Mouse (Mus musculus) layer of hippocampus, adult 2 months (tissue): ENCODE measurements around the gene Mtus2. TPM values are rescaled to one million over a fixed set of nuclear protein-coding genes. Genes with fewer than 3 reads are reported as not detected.
"Not testable (repeated sequence)": the region's sequence is repeated elsewhere in the genome, so short reads cannot be mapped to it uniquely, and the experiment has no call there.

Experiments used
- DNase-seq, 2 experiments: peaks; one replicate each; pipeline ENCODE4 v3.0.0; 2022; ENCODE audit warnings: low spot score in 2 of 2
- H3K27ac ChIP-seq: fragments of 200-600 bp; 2 replicates; pipeline ENCODE4 v1.8.1; 2022
- H3K4me3 ChIP-seq: fragments of 200-600 bp; 2 replicates; pipeline ENCODE4 v1.8.1; 2022; ENCODE audit warnings: mild to moderate bottlenecking
- CTCF ChIP-seq: fragments of 200-600 bp; conservative IDR thresholded peaks from 2 replicates; pipeline ENCODE4 v1.8.1; 2022; ENCODE audit warnings: antibody characterized with exemption, mild to moderate bottlenecking, moderate library complexity
- total RNA-seq, 2 experiments: library from RNA; stranded (reverse); gene quantifications; 2 replicates each; pipeline ENCODE4 v1.2.3; 2021

Gene Mtus2
- total RNA-seq, 2 experiments from 2014 or later = 32.5 to 36.0 TPM

- no peak for DNase-seq
- no peak overlapping the region for H3K27ac ChIP-seq
- no peak overlapping the region for H3K4me3 ChIP-seq
- no peak for TF ChIP-seq CTCF
These were observed 22.0 kb upstream of the Mtus2 start for GRCm38 (mm10) chr5:147935096-147935495.

GRCm38 (mm10) chr5:147939226-147939625 lies 17.9 kb upstream of the Mtus2 start:
- no peak overlapping the region for H3K4me3 ChIP-seq
- no peak for DNase-seq
- no peak for TF ChIP-seq CTCF
- H3K27ac ChIP-seq = no peak overlapping the region

DNA sequence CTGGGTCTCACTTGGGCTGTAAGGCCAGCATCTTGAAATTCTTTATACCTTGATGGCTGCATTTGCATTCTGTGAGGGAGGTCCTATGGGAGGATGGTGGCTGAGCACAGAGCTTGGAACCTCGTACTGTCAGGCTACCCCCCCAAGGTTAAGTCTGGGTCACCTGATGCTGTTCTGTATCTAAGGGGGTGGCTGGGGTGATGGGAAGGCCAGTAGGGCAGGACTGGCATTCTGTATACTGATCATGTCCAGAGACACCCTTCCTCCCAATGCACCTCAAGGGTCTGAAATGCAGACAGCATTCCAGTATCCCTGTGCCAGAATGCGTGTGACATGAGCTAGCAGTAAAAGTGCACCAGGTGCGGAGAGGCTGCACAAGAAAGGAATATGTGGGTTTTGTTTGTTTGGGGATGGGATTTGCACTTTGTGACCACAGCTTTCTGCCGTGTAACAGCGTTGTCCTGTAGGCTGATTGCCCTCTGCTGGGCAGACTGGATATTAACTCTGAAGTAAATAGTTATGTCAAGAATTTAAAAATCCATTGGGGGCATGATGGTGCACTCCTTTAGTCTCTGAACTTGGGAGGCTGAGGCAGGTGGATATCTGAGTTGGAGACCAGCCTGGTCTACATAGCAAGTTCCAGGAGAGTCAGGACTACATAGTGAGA lies 12.0 kb upstream of the Mtus2 start:
- peak; percentile 83 for TF ChIP-seq CTCF
- Histone ChIP-seq H3K27ac (no peak overlapping the region), H3K4me3 (no peak overlapping the region)
- peak in 1 of 2 experiments; percentile 23 for DNase-seq

DNA sequence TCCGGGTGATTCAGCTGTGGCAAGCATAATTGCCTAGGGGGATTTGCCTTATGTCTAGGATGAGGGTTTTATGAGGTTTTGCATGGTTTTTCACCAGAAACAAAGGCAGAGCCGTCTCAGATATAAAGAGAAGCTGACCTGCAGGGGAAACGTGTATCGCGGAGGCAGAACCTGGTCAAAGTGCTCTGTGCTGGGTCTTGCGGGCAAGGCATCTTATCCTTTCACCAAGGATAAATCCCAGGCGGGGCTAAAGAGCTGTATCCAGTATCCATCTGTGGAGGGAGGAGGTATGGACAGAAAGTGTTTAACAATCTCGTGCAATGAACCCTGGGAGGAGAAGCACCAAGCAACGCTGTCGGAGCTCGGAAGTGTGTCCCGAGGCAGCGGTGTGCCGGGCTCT lies 7.2 kb upstream of the Mtus2 start:
- Histone ChIP-seq H3K27ac (no peak overlapping the region), H3K4me3 (no peak overlapping the region)
- DNase-seq = no peak
- no peak for TF ChIP-seq CTCF

GRCm38 (mm10) chr5:147951751-147952150 lies 5.4 kb upstream of the Mtus2 start:
- no peak for TF ChIP-seq CTCF
- no peak overlapping the region for H3K4me3 ChIP-seq
- H3K27ac ChIP-seq = no peak overlapping the region
- DNase-seq = no peak

DNA sequence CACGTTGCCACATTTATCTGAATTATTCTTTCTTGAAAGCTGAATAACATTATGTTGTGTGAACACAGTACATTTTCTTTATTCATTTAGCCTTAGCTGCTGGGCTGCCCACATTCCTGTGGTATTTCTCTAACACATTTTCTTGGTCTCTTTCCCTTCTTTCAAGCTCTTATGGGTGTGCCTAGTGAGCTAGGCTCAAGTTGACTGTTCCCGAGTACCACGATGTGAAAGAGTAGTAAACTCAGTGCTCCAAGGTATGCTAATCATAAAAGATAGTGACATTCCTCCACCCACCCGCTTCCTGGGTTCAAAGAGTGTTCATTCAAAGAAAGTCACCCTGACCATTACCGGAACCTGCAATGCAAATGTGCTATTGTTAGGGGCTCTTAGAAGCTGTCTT lies 3.9 kb upstream of the Mtus2 start:
- DNase-seq, H3K27ac ChIP-seq, H3K4me3 ChIP-seq: not testable (repeated sequence)

DNA sequence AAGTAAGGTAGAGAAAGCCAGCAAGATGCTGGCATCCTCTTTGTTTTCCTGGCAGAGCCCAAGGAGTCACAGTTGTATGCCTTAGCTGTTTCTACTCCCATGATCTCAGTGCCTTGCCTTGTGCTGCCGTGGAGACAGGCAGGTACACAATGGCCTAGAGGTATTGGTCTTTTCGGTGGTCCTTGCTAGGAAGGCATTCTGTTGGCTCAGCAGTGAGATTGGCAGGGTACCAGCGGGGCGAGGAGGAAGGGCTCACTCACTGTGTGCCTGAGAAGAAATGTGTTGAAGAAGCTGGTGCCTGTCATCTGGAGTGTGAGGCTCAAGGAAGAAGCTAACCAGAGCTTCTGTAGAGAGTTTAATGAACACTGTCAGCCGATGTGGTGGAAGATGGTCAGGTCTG lies 1.4 kb upstream of the Mtus2 start:
- H3K27ac ChIP-seq = no peak overlapping the region
- H3K4me3 ChIP-seq = no peak overlapping the region
- no peak for DNase-seq
- no peak for TF ChIP-seq CTCF

GRCm38 (mm10) chr5:147956421-147956820 lies 699 bp upstream of the Mtus2 start:
- TF ChIP-seq CTCF = no peak
- Histone ChIP-seq H3K27ac (peak overlapping the region; percentile 93; the same call in 1 of the 2 replicates), H3K4me3 (peak overlapping the region; percentile 72)
- DNase-seq = no peak

DNA sequence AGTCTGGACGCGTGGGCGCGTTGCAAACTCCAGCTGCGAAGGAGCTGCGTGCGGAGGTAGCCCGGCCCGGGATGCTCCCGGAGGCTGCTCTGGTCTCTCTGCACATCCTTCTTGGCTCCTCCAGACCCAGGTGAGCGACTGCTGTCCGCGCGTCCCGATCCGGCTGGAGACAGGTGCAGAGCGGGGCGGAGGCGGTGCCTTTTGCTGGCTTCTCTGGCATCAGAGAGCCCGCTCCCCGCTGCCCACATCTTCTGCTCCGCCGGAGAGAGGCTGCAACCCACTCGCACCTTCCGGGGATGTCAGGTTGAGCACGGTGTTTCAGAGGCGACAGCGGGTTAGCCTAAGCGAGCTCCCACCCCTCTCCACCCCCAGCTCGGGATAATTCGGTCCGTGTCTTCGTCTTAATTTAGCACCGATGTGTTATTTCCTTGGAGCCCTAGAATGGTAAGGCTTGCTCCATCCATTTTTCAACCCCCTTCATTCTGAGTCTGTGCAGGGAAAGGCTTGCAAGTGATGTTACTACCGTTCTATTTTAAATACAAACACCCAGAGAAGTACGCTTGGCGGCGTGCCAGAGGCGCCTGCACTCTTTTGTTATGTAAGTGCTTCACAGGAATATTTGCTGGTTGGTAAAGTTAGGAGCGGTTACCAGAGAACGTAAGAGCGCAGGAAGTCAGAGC lies 612 bp downstream of the Mtus2 start:
- TF ChIP-seq CTCF = no peak
- peak overlapping the region; percentile 72 for H3K4me3 ChIP-seq
- peak overlapping the region; percentile 93 for H3K27ac ChIP-seq
- DNase-seq = peak; percentile 79 to 88

DNA sequence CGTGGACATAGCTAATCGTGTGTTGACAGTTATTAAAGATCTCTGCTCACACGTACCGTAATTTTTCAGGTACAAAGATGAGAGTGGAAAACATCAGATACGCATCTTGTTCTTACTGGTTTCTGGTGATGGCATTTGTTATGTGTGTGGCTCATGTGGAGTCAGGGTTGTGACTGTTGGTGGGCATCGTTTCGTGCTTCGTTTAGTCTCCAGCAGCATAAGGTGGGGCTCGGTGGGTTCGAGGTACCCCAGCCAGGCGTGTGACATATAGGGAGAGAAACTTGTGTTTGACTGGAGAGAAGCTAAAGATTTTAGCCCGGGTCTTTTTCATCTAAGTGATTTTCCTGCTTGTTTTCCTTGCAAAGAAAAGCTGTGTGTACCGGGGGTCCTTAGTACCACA lies 1.4 kb downstream of the Mtus2 start:
- Histone ChIP-seq H3K4me3 (peak overlapping the region; percentile 72), H3K27ac (peak overlapping the region; percentile 93)
- TF ChIP-seq CTCF = no peak
- no peak for DNase-seq

DNA sequence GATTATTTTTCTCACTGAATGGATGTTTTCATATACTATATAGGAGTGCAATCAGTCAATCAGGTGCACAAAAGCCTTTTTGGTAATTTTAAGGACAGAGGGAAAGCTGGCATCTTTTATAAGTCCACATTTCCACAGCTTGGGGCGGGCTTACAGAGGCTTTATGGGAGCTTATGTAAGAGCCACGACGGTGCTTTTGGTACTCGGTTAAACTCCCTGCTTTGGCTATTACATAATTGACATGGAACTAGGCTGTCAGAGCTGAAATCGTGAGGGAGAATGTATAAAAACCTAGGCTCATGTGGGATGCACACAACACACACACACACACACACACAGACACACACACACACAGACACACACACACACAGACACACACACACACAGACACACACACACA lies 2.0 kb downstream of the Mtus2 start:
- peak in 1 of 2 experiments; percentile 55 for DNase-seq
- no peak for TF ChIP-seq CTCF
- Histone ChIP-seq H3K4me3 (peak overlapping the region; percentile 72), H3K27ac (peak overlapping the region; percentile 93)

- TF ChIP-seq CTCF = peak; percentile 58
- no peak overlapping the region for H3K4me3 ChIP-seq
- H3K27ac ChIP-seq = no peak overlapping the region
- no peak for DNase-seq
These were observed 3.7 kb downstream of the Mtus2 start for GRCm38 (mm10) chr5:147960793-147961192.

DNA sequence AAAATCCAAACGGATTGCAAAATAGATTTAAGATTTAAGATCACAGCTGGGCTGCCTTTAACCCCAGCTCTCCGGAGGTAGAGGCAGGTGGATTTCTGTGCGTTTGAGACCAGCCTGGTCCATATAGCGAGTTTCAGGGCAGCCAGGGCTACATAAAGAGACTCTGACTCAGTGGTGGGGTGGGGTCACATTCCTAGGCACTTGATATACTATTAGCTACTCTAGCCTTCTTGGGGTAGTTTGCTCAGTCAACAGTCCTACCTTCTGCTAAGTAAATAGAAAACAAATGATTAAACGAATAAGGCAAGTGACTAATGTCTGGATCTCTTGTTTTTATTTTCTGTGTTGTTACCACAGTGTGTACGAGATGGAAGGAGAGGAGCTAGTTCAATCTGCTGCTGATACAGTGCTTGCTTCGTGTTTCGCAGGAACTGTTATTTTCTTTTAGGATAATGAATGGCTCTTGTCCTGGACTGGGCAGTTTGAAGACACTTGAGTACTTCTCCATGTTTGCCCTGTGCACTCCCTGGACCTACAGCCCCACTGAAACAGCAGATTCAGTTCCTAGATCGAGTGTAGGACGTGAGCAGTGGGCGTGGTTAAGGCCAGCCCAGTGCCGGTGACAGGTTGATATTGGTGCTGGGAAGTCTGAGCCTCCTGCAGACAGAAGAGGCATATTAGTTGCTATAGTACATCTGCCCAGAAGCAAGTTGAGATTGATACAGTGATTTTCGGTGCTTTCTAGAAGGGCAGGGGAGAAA lies 6.9 kb downstream of the Mtus2 start:
- no peak for TF ChIP-seq CTCF
- Histone ChIP-seq H3K27ac (no peak overlapping the region), H3K4me3 (peak overlapping the region; percentile 37)
- DNase-seq = no peak
